Mouse (Mus musculus) liver, postnatal 0 days (tissue): ENCODE measurements around the gene Krtap17-1.

Experiments used
- CTCF ChIP-seq: sonication (generic); IDR thresholded peaks from 2 replicates; pipeline ENCODE4 v1.5.1; 2016; ENCODE audit warnings: antibody characterized with exemption, low read depth
- EP300 ChIP-seq: IDR thresholded peaks from 2 replicates; pipeline ENCODE4 v1.6.1; 2016; ENCODE audit warnings: antibody characterized with exemption, low read depth, mild to moderate bottlenecking

DNA sequence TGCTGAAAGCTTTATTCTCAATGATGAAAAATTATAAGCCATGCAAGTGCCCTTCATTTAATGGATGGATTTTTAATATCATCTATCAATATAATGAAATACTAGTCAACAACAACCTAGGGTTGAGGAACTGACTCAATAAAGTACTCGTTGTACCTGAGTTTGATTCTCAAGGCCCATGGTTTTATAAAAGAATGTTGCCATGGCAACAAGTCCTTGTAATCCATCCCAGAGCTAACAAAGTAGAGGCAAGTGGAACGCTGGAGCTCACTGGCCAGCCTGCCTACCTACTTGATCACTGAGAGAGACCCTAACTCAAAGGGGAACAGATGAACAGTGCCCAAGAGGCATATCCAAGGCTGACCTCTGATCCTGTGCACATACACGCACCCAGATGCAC, 3.2 kb downstream of the Krtap17-1 start:
- TF ChIP-seq CTCF (no peak), EP300 (no peak)
